Mouse (Mus musculus) thymus, postnatal 0 days (tissue): ENCODE results near the gene Slco4a1. TPM values are rescaled to one million over a fixed set of nuclear protein-coding genes. Genes with fewer than 3 reads are reported as not detected.

Source experiments
- DNase-seq: peaks from one replicate; pipeline ENCODE4 v3.0.0-alpha.2; 2015; ENCODE audit warnings: low spot score
- polyA plus RNA-seq: library from polyadenylated mRNA; unstranded; fragments of >200 nt; fragmentation: Nextera tagmentation; extraction: Ambion mirVana; gene quantifications from 2 replicates; pipeline ENCODE4 v1.2.1, GENCODE M21; 2015

Gene Slco4a1
- polyA plus RNA-seq, 1 experiment from 2014 or later, result 8.9 TPM

DNA sequence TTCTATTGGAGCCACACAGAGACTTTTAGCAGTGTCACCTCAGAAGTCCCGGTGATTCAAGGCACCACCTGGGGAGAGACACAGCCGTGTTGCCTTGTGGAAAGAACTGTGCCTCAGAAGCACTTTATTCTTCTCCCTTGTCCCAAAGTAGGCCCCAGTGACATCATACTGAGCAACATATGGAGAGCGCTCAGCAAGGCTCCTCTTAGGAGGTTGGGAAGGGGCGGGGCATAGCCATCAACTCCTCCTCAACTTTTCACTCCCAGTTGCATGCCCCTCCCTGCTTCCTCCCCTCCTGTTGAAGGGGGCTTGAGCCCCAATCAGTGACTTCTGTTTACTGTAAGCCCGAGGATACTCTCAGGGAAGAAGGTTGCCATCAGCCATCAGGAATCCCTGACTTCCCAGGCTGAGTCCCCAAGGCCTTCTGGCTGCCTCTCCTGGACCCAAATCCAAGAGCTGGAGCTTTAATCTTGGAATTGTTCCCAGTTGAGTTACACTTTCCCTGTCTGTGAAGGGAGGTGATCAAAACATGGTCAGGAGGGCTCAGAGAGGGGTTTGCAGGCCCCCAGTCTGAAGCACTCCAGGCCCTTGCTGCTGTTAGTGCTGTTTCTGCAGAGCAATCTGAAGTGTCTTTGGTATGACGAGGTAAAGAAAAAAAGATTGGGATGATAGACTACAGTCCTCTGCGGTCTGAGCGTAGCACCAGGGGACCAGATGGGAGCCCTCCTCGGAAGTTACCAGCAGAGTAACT, 45.3 kb downstream of the Slco4a1 start:
- no peak for DNase-seq

DNA sequence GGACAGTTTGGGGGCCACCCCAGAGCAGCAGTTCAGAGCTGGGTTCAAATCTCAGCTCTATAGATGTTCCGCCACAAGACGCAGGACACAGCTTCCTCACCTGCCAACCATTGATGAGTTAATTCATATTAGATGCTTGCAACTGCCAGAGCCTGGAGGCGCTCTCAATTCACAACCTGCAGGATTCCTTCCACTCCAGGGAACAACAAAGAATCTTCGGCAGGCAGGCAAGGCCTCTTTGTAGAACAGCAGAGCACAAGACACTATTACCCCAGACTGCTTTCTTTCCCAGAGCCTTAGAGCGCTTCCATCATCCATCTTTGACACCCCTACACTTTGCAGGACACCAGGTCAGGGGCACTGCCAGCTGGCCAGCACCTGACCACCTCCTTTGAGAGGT, 50.2 kb downstream of the Slco4a1 start:
- DNase-seq, result no peak

DNA sequence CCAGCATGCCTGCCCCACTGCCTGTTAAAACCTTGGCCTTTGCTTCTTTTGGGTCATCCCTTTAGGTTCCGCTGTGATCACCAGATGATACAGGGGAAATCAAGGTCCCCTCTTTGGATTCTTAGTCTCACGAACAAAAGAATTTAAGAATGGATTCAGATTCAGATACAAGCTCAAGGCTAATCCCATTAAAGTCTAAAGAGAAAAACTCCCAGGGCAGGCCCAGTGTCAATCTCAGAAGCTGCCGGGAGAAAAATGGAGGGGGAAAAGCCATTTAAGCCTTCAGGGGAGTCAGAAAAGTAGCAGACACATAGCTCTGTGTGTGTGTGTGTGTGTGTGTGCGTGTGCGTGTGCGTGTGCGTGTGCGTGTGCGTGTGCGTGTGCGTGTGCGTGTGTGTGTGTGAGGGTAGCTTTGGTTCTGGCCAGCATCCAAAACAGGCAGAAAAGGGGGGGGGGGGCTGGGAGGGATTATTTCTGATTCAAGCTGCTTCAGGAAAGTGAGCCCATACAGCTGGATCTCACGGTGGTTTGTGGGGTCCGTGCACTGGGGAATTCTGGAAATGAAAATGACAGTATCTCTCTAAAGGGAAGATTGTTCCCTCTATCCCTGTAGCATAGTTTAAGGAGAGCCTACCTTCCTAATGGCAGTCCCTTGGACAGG, 52.5 kb downstream of the Slco4a1 start:
- DNase-seq, result no peak

DNA sequence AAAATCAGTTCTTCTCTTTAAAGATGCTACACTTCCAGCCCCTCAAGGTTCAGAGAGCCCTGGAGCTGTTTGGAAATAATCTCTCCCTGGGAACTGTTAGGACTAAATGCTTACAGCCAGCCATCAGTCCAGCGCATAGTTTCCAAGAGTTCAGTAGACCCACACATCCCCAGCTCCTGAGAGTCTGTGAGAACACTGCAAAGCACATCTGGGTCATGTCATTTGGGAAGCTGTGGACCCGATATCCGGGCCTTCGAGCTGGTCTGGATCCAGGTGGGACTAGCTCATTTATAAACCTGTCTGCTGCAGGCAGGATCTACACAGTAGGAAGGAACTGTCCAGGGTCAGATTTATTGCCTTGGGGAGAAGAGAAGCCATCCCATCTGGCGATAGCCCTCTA, 54.8 kb downstream of the Slco4a1 start:
- no peak for DNase-seq

DNA sequence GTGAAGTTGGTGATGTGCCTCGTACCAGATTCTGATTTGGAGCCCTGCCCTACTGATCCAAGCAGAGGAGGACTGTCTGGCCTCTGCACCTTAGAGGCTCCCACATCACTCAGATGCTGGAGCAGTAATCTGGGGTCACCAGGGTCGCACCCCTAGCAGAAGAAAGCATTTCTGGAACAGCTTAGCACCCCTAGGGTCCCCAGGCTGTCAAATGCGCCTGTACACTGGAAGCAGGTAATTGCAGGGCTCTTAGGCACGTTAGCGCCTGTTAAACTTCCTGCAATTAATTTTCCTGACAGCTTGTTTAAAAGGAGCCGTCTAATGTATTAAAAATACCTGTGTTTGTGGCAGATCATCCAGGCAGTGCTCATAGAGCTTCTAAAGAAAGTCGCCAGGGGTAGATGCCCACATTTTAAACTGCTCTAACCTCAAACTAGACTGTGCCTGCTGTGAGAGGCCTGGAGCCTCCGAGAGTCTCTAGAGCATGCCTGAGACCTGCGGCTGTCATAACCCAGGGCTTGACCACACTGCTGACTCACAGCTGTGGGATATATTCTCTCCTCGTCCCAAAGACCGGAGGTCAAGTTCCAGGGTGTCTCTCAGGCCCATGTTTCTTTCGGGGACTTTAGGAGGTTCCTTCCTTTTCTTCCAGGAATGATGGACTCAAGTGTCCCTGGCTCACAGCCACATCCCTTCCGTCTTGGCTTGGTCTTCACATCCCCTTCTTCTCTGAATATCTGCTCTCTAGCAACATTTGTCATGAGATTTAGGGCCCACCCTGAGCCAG, 56.0 kb downstream of the Slco4a1 start:
- no peak for DNase-seq

DNA sequence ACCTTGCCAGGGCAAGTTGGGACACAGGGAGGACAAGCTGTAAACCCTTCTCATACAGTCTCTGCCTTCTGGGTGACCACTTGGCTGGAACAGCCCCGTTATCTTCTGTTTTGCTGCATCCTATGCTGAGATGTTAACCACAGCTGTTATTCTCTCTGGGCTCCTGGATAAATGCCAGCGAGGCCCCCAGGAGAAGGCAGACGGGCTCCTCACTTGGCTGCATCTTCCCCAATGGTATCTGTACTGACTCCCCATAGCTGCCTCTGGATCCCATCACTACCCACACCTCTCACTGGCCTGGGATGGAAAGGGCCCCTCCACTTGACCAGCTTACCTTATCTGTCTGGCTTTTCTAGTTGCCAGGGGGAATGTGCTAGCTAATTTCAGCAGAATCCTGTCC, 57.0 kb downstream of the Slco4a1 start:
- DNase-seq, result no peak

DNA sequence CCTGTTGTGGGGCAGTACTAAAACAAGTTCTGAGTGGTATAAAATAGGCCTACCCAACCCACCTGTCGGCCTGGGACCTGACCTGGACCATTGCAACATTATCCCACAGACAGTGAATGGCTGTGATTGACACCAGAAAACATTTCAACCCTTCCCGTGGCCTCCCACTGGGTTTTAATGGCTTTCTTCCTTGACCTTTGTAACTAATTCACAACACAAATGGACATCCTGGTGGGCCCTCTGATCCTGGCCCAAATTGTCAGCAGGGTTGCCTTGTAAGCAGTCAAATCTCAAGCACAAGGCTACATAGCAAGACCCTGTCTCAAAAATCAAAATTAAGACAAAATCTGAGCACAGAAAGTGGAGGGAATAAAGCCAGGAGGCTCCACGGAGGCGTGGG, 57.8 kb downstream of the Slco4a1 start:
- DNase-seq, result no peak

DNA sequence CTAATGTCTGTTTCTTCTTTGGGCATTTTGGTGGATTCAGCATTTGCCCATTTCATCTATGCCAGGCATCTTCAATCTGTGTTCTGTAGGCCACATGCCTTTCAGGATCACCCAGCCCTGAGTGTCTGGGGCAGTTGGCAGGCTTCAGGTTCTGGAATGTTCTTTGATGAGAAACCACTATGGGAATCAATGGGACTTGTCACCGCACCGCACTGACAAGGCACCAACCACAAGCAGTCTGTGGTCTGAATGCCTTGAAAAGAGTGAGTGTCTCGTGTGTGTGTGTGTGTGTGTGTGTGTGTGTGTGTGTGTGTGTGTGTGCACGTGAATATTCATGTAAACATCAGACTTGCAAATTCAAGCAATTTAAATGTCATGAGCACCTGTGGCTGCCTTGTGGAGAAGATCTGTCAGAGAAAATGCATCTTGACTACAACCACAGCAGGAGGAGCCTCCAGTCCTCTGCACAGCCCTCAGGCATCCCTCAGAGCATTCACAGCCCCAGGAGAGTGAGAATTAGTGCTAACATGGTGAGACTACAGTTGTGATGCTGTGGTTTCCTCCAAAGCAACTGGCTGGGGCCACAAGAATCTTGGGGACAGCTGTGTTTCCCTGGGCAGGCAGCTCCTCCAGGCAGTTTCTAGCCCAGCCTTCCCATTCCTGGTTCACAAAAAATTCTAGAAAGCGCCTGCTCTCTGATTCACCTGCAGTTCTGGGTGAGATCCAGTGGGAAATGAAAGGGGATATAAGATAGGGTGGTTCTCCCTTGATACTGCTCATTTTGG, 65.6 kb downstream of the Slco4a1 start:
- no peak for DNase-seq

DNA sequence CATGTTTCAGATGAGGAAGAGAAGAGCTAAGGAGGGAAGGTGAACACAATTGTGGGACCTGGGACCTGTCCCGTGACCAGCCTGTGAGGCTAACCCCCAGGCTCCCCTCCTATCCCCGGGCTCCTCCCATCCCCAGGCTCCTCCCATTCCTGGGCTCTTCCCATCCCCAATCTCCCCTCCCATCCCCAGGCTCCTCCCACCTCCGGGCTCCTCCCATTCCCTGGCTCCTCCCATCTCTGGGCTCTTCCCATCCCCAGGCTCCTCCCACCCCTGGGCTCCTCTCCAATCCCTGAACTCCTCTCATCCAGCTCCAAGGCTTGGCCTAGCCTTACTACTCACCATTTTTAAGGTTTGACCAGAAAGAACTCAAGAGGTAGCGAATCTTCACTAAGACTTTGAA, 66.8 kb downstream of the Slco4a1 start:
- DNase-seq, result no peak

Other genes with a start within 250 kb of the Slco4a1 start
- 4.8 and 6.6 TPM in 2 replicates for gene Lama5, start 230.4 kb upstream of the Slco4a1 start, polyA plus RNA-seq
- gene Rps21, start 198.9 kb upstream of the Slco4a1 start, polyA plus RNA-seq, result 928 and 961 TPM in 2 replicates
- 6.4 and 7.1 TPM in 2 replicates for gene Cables2, start 182.7 kb upstream of the Slco4a1 start, polyA plus RNA-seq
- 0.05 TPM in 1 of 2 replicates, not detected in the other for gene Rbbp8nl, start 166.4 kb upstream of the Slco4a1 start, polyA plus RNA-seq
- gene Gata5, start 121.5 kb upstream of the Slco4a1 start, polyA plus RNA-seq, result not detected in 2 replicates
- gene Ntsr1, start 43.7 kb downstream of the Slco4a1 start, polyA plus RNA-seq, result 0.04 and 0.10 TPM in 2 replicates
- gene Mrgbp, start 125.1 kb downstream of the Slco4a1 start, polyA plus RNA-seq, result 44.8 and 51.1 TPM in 2 replicates
- gene Ogfr, start 133.0 kb downstream of the Slco4a1 start, polyA plus RNA-seq, result 65.6 and 73.1 TPM in 2 replicates
- gene Col9a3, start 141.5 kb downstream of the Slco4a1 start, polyA plus RNA-seq, result 1.2 and 1.3 TPM in 2 replicates
- gene Tcfl5, start 186.5 kb downstream of the Slco4a1 start, polyA plus RNA-seq, result 0.14 TPM in 1 of 2 replicates, not detected in the other